Mouse (Mus musculus) liver (tissue): ENCODE results near the gene Kdelr1.

Experiments
- DNase-seq: peaks from one replicate; pipeline ENCODE4 v3.0.0-alpha.2; 2020; ENCODE audit warnings: mixed read lengths

Kdelr1 gene

GRCm38 (mm10) chr7:45917004-45917704 lies 44.6 kb downstream of the Kdelr1 start:
- no peak for DNase-seq

DNA sequence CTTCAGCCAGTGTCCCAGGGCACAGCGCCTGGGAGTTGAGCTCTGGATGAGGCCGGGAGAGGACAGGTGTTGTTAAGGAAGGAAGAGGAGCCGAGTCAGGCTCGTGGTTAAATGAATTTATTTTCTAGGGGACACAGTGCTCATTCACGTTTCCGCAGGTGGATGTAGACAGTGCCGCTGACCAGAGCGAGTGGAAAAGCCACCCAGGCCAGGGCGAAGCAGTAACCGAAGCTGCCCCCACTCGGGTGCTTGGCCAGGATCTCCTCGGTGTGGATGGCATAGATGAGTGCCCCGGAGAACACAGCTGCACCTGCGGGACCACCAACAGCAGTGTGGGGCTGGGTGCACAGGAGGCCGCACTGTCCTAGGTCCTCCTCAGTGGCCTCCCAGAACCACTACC lies 45.4 kb downstream of the Kdelr1 start:
- DNase-seq, result no peak

DNA sequence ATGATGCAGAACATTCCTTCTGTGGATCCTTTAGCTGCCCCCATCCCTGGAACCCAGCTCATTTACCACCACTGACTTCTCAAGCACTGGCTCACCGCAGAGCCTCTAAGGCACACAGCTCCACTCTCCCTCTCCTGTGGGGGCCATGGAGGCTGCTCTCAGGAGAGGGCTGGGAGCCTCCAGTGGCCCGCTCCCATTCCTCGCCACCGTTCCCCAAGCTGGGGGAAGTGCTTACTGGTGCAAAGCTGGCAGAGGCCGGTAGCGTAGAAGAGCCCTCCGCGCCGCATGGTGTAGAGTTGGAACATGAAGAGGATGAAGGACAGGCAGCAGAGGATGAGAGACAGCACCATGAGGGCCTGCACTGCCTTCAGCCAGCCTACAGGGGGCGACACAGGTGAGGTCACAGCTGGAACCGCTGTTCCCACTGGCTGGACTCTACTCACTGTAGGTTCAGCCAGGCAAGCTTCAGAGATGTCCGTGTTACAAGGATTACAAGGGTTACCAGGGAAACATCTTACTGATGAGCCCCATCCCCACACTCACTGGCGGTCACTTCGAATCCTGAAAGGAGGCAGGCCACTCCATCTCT lies 46.6 kb downstream of the Kdelr1 start:
- DNase-seq, result no peak

DNA sequence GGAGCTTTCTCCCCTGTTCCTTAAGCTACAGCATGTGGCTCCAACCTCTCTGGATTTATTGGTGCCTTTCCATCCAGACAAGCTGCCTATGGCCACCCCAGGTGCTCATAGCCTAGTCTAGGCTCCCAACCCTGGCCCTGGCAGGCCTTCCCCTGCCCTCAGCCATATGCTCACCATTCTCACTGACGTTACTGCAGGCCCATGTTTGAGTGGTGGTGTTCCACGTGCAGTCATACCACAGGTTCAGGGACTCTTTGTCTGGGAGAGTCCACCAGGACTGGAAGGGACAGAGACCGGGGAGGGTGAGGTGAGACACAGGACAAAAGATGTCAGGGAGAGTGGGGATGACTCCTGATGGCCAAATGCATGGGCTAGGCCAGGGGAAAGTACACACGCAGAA lies 47.2 kb downstream of the Kdelr1 start:
- no peak for DNase-seq

DNA sequence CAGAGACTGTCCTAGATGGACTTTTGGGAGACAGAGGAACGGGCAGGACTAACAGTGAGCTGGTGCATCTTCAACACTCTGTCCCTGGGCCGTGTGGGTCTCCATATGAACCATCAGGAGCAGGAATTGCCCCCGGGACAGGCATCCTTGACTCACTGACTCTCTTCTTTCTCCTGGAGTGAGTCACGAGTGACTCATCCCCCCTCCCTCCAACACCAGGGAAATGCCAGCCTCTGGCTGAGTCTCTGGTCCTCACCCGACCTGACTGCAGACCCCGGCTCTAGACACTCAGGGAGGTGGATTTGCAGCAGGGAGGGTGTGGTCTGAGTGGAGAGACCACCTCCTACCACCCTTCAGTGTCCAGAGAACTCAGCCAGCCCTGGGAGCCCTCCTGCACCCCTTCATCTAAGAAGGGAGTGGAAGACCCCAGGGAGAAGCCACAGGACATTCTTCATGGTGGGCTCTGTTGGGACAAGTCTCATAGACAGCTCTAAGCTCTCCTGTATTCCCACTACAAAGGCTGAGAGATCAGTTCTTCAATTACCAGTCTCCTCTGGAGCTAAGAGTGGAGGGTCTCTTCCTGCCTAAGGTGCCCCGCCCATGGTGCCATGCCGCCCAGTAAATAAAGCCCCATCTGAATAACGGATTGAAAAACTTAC lies 48.1 kb downstream of the Kdelr1 start:
- DNase-seq, result no peak

DNA sequence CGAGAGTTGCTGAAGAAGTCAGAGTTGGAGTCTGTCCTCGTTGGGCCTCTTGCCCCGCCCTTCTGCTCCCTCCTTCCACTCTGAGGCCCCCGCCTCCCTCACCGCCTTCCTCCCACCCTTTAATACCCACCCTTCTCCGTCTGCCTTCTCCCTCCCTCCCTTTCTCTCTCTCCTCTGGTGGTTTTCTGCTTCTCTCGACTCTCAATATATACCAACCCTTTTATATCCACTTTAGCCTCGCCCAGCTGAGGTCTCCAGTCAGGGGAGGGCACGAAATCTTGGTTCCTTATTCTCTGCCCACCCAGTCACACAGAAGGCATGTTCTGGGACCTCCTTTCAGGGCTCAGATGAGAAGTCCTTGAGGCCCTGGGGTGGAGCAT lies 48.7 kb downstream of the Kdelr1 start, which contains the start of gene Emp3:
Emp3 (minus strand) TSS at position 163 of the 380 bp plus-strand sequence.
- DNase-seq, result peak; percentile 81

- no peak for DNase-seq
These were observed 49.5 kb downstream of the Kdelr1 start for GRCm38 (mm10) chr7:45921950-45922600.

DNA sequence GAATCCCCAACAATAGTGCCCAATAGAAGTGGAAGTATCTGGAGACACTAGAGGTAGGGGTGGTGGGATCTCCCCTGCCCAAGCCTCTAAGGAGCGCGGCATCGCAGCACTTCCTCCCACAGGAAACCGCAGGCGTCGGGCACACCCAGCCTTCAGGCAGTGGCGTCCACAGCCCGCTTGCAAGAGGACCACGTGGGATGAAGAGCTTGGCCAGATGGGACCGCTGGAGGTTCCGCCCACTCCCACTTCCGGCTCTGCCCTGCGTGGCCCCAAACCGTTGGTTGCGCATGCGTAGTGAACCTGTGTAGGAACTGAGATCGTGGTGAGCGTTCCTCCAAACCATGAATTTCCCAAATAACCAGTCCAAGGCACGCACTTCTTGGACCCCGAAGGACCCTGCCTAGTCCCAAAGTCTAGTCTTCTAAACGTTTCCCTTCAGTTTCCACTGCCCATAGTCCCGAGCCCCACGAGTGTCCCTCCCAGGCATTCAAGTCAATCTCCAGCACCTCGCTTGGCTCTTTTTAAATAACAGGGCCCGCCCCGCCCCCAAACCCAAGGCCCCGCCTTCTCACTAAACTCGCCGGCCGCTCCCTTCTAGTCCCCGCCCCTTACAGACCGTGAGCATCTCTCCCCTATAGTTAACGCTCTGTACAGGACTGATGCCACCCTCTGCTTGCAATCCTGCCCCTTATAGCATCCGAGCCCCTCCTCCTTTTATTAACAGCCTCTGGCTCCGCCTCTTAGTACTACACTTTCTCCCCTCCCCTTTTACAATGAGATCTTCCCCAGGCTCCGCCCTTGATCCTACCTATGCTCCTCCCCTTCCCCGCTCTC lies 50.6 kb downstream of the Kdelr1 start:
- peak; percentile 94 for DNase-seq

- peak; percentile 72 for DNase-seq
These were observed 51.3 kb downstream of the Kdelr1 start, which contains the start of gene Ccdc114 for GRCm38 (mm10) chr7:45923762-45924428. Gene Ccdc114 (plus strand): TSS chr7:45924072.

GRCm38 (mm10) chr7:45924429-45924816 lies 51.9 kb downstream of the Kdelr1 start:
- peak; percentile 56 for DNase-seq

- DNase-seq, result no peak
These were observed 56.2 kb downstream of the Kdelr1 start for GRCm38 (mm10) chr7:45928626-45929295.

DNA sequence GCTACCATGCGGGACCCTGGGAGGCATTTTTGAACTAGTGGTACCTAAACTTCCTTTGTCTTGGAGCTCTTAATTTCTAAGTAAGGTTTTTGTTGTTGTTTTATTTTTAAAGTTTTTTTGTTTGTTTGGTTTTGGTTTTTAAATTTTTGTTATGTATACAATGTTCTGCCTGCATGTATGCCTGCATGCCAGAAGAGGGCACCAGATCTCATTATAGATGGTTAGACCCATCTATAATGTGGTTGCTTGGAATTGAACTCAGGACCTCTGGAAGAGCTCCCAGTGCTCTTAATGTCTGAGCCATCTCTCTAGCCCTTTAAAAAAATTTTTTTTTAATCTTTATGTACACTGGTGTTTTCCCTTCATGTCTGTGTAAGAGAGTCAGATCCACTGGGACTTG lies 57.1 kb downstream of the Kdelr1 start:
- DNase-seq, result no peak
